Mouse (Mus musculus) gonadal fat pad, adult 2 months (tissue): ENCODE data around the gene Vmn1r36. TPM values are rescaled to one million over a fixed set of nuclear protein-coding genes. Genes with fewer than 3 reads are reported as not detected.
"Not testable (repeated sequence)": the region's sequence is repeated elsewhere in the genome, so short reads cannot be mapped to it uniquely, and the experiment has no call there.

ENCODE experiments used
- DNase-seq: peaks from one replicate; pipeline ENCODE4 v3.0.0-alpha.2; 2012; ENCODE audit warnings: low read depth
- polyA plus RNA-seq: library from polyadenylated mRNA; depleted of rRNA; stranded (reverse); fragments of >200 nt; gene quantifications from 2 replicates; pipeline ENCODE4 v1.2.3, GENCODE M21; 2012; rRNA removed

Vmn1r36 gene
- polyA plus RNA-seq: not detected in 2 replicates

DNA sequence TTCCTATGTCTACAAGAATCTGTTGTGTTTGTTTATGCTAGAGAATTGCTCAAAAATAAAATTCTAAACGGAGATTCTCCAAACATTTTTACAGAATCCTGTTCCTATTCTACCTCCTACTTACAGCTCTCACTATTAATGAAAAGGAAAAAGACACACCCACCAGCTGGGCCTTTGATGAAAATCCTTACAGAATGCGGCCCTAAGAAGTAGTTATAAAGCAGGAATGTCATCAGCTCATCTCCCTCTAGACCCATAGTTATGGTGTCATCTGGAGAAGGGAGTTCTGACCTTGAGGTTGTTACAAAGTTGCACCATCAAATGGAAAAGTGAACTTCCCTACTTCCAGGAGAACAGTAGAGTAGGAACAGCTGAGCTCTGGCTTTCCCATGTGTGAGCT lies at the start of gene Vmn1r36:
Vmn1r36 (minus strand) TSS at position 101 of the 400 bp plus-strand sequence.
- DNase-seq: not testable (repeated sequence)

DNA sequence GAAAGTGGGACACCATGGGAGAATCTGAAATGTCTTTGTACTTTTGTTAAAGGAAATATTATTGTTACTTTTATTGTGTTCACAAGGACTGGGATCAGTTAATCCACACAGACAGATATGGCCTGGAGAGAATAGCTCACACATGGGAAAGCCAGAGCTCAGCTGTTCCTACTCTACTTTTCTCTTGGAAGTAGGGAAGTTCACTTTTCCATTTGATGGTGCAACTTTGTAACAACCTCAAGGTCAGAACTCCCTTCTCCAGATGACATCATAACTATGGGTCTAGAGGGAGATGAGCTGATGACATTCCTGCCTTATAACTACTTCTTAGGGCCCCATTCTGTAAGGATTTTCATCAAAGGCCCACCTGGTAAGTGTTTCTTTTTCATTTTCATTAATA lies 10.1 kb upstream of the Vmn1r36 start, which contains the start of gene Vmn1r37:
Vmn1r37 (plus strand) TSS at position 301 of the 400 bp plus-strand sequence.
- not testable (repeated sequence) for DNase-seq

DNA sequence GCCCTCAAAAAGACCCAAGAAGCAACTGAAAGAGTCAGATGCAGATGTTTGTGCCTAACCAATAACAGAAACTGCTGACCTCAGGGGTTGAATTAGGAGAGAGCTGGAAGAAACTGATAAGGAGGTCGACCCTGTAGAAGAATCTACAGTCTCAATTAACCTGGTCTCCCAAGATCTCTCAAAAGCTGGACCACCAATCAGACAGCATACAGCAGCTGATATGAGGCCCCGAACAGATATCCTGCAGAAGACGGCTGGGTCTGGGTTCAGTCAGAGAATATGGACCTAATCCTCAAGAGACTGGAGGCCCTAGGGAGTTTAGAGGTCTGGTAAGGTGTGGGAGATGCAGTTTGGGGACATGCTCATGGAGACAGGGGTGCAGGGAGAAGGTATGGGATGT lies 5.1 kb downstream of the Vmn1r36 start:
- DNase-seq: no peak

DNA sequence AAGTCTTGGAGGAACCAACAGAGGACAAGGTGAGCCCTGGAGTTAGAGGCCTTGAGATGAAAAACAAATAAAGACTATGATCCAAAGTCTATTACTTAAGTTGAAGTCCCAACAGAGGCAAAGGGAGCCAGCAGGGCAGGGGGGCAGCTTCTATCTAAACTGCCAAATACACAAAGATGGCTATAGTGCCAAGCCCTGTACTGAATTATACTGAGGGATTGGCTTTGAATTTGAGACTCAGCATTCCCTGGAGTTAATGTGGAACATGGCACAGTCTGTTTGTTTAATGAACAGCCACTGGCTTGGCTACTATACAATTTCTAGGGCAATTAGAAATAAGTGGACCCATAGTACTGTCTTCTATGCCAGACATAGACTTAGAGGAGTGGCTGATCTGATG lies 10.1 kb downstream of the Vmn1r36 start:
- DNase-seq: no peak

DNA sequence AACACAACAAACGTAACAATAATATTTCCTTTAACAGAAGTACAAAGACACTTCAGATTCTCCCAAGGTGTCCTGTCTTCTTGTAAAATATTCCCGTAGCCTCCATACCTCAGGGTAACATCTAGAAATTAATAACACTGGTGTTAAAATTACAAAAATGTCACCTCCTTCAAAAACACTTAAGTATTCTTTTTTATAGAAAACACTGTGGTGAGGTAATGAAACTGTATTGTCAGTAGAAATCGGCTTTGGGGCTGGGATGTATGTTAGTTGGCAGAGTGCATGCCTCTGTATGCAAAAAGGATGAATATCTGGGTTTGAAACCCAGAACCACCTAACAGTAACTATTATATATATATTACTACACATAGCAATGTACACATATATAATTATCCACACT lies 33.2 kb downstream of the Vmn1r36 start, which contains the start of gene Vmn1r35:
Vmn1r35 (minus strand) TSS at position 101 of the 400 bp plus-strand sequence.
- DNase-seq: no peak

Other genes with a start within 250 kb of the Vmn1r36 start
- gene Mad2l1, start 183.8 kb downstream of the Vmn1r36 start, polyA plus RNA-seq: 4.1 and 6.0 TPM in 2 replicates
- not detected in 2 replicates for gene Vmn1r32, start 159.1 kb downstream of the Vmn1r36 start, polyA plus RNA-seq
- gene Vmn1r33, start 100.9 kb downstream of the Vmn1r36 start, polyA plus RNA-seq: not detected in 2 replicates
- not detected in 2 replicates for gene Vmn1r34, start 75.3 kb downstream of the Vmn1r36 start, polyA plus RNA-seq
- not detected in 2 replicates for gene Vmn1r35, start 33.3 kb downstream of the Vmn1r36 start, polyA plus RNA-seq
- not detected in 2 replicates for gene Vmn1r37, start 10.2 kb upstream of the Vmn1r36 start, polyA plus RNA-seq
- gene Vmn1r38, start 63.5 kb upstream of the Vmn1r36 start, polyA plus RNA-seq: not detected in 2 replicates
- gene Vmn1r39, start 91.4 kb upstream of the Vmn1r36 start, polyA plus RNA-seq: not detected in 2 replicates
- 32.4 and 46.7 TPM in 2 replicates for gene Gng12, start 177.2 kb upstream of the Vmn1r36 start, polyA plus RNA-seq